Comparison of ENCODE assay signal across 24 mouse cellular contexts in genomic region chr12:27399392-27399791, GRCm38 (mm10). TPM values are rescaled to one million over a fixed set of nuclear protein-coding genes. Genes with fewer than 3 reads are reported as not detected.
DNase-seq lines count a peak whose midpoint lies in the region; ATAC-seq and TF ChIP-seq lines count a peak whose summit lies in the region.
"Had no signal": no experiment of that assay in that cellular context is flagged by ENCODE, and none has a peak within 500 bp of the region (broad histone marks: within the 10 kb centered on the region; RNA-seq: fewer than 3 reads in every experiment).

No protein-coding gene starts in this region.

- H3K9ac ChIP-seq in embryonic facial prominence, embryonic 12.5 days, result no peak overlapping the region
- H3K9ac ChIP-seq in lung, embryonic 14.5 days, result no peak overlapping the region
- H3K9ac ChIP-seq in stomach, embryonic 14.5 days (replicated peaks; ENCODE audit: low read depth, low read length), result no peak overlapping the region
- no peak overlapping the region for H3K9ac ChIP-seq in stomach, postnatal 0 days (ENCODE audit: low read length)
- H3K9ac ChIP-seq in kidney, embryonic 16.5 days (replicated peaks; ENCODE audit: low read length), result no peak overlapping the region
- H3K9ac ChIP-seq: embryonic facial prominence, embryonic 13.5 days; forebrain, embryonic 12.5 days; hindbrain, embryonic 12.5 days had no signal

- no peak overlapping the region for H3K4me2 ChIP-seq in embryonic facial prominence, embryonic 12.5 days (replicated peaks)
- H3K4me2 ChIP-seq in lung, embryonic 14.5 days, result no peak overlapping the region
- no peak overlapping the region for H3K4me2 ChIP-seq in stomach, embryonic 14.5 days (replicated peaks; ENCODE audit: low read depth, low read length)
- H3K4me2 ChIP-seq in stomach, postnatal 0 days (replicated peaks; ENCODE audit: low read depth), result no peak overlapping the region
- H3K4me2 ChIP-seq in kidney, embryonic 16.5 days (replicated peaks; ENCODE audit: low read depth, low read length), result no peak overlapping the region
- H3K4me2 ChIP-seq: embryonic facial prominence, embryonic 13.5 days; forebrain, embryonic 12.5 days; hindbrain, embryonic 12.5 days had no signal

- TF ChIP-seq CTCF in lung, embryonic 14.5 days (IDR thresholded peaks at IDR 0.05; ENCODE audit: low read depth), result no peak
- TF ChIP-seq CTCF in stomach, postnatal 0 days (IDR thresholded peaks at IDR 0.05; ENCODE audit: low read depth), result no peak

- WGBS in embryonic facial prominence, embryonic 12.5 days, result 67% methylated on average over 5 of the region's 5 CpGs
- WGBS in embryonic facial prominence, embryonic 10.5 days, result 79% methylated on average over 5 of the region's 5 CpGs
- WGBS in lung, embryonic 14.5 days, result 44% methylated on average over 5 of the region's 5 CpGs
- 50% methylated on average over 5 of the region's 5 CpGs for WGBS in stomach, embryonic 14.5 days
- WGBS in stomach, postnatal 0 days, result 49% methylated on average over 5 of the region's 5 CpGs
- 69% methylated on average over 5 of the region's 5 CpGs for WGBS in kidney, embryonic 16.5 days

- no peak for ATAC-seq in embryonic facial prominence, embryonic 12.5 days (ENCODE audit: insufficient number of reproducible peaks, insufficient read depth, low FRiP score, low TSS enrichment)
- no peak for ATAC-seq in lung, embryonic 14.5 days (ENCODE audit: insufficient read depth)
- ATAC-seq in stomach, embryonic 14.5 days (ENCODE audit: insufficient number of reproducible peaks, insufficient read depth, low FRiP score, low read depth), result no peak
- no peak for ATAC-seq in stomach, postnatal 0 days (ENCODE audit: low FRiP score, low TSS enrichment)
- no peak for ATAC-seq in kidney, embryonic 16.5 days (ENCODE audit: low FRiP score, low TSS enrichment)
- ATAC-seq: CD4-positive, CD25-positive, alpha-beta regulatory T cell, adult 4 months; forebrain, embryonic 16.5 days had no signal

- H3K27ac ChIP-seq in embryonic facial prominence, embryonic 12.5 days, result 0 out of 2 replicates have a peak overlapping the region, but pooled peaks have one; percentile 17
- no peak overlapping the region for H3K27ac ChIP-seq in embryonic facial prominence, embryonic 10.5 days (replicated peaks)
- H3K27ac ChIP-seq in lung, embryonic 14.5 days (ENCODE audit: low read depth), result peak overlapping the region; percentile 70
- 0 out of 2 replicates have a peak overlapping the region, but pooled peaks have one; percentile 27 for H3K27ac ChIP-seq in stomach, embryonic 14.5 days (ENCODE audit: low read length)
- H3K27ac ChIP-seq in stomach, postnatal 0 days (replicated peaks), result no peak overlapping the region
- H3K27ac ChIP-seq in kidney, embryonic 16.5 days (ENCODE audit: low read length), result no peak overlapping the region
- H3K27ac ChIP-seq: embryonic facial prominence, embryonic 13.5 days; forebrain, embryonic 12.5 days; heart, embryonic 10.5 days; hindbrain, embryonic 12.5 days had no signal

- no peaks in the 10 kb centered on the region for H3K4me1 ChIP-seq in embryonic facial prominence, embryonic 12.5 days
- no peaks in the 10 kb centered on the region for H3K4me1 ChIP-seq in embryonic facial prominence, embryonic 10.5 days
- H3K4me1 ChIP-seq in lung, embryonic 14.5 days (ENCODE audit: insufficient read depth), result no peaks in the 10 kb centered on the region
- H3K4me1 ChIP-seq in stomach, embryonic 14.5 days (ENCODE audit: control insufficient read depth, insufficient read depth, low read length), result no peaks in the 10 kb centered on the region
- H3K4me1 ChIP-seq in stomach, postnatal 0 days (replicated peaks; ENCODE audit: control insufficient read depth, insufficient read depth), result no peaks in the 10 kb centered on the region
- H3K4me1 ChIP-seq in kidney, embryonic 16.5 days (ENCODE audit: insufficient read depth, low read length), result no peaks in the 10 kb centered on the region
- H3K4me1 ChIP-seq: embryonic facial prominence, embryonic 13.5 days; forebrain, embryonic 12.5 days; heart, embryonic 10.5 days; hindbrain, embryonic 12.5 days had no signal

- H3K27me3 ChIP-seq in embryonic facial prominence, embryonic 12.5 days, result no peaks in the 10 kb centered on the region
- no peaks in the 10 kb centered on the region for H3K27me3 ChIP-seq in embryonic facial prominence, embryonic 10.5 days (replicated peaks; ENCODE audit: low read depth, poor library complexity, severe bottlenecking)
- H3K27me3 ChIP-seq in lung, embryonic 14.5 days (ENCODE audit: insufficient read depth, low read length), result no peaks in the 10 kb centered on the region
- no peaks in the 10 kb centered on the region for H3K27me3 ChIP-seq in stomach, embryonic 14.5 days (ENCODE audit: control insufficient read depth, insufficient read depth, low read length)
- no peaks in the 10 kb centered on the region for H3K27me3 ChIP-seq in stomach, postnatal 0 days (ENCODE audit: control insufficient read depth, insufficient read depth, low read length)
- H3K27me3 ChIP-seq in kidney, embryonic 16.5 days (ENCODE audit: insufficient read depth, low read length), result no peaks in the 10 kb centered on the region
- H3K27me3 ChIP-seq: embryonic facial prominence, embryonic 13.5 days; forebrain, embryonic 12.5 days; hindbrain, embryonic 12.5 days had no signal

- H3K4me3 ChIP-seq in embryonic facial prominence, embryonic 12.5 days, result no peak overlapping the region
- no peak overlapping the region for H3K4me3 ChIP-seq in embryonic facial prominence, embryonic 10.5 days
- H3K4me3 ChIP-seq in lung, embryonic 14.5 days (ENCODE audit: low read depth, low read length), result no peak overlapping the region
- H3K4me3 ChIP-seq in stomach, embryonic 14.5 days (ENCODE audit: low read depth, low read length), result no peak overlapping the region
- no peak overlapping the region for H3K4me3 ChIP-seq in stomach, postnatal 0 days (ENCODE audit: low read depth, low read length)
- no peak overlapping the region for H3K4me3 ChIP-seq in kidney, embryonic 16.5 days (ENCODE audit: low read length)
- H3K4me3 ChIP-seq: embryonic facial prominence, embryonic 13.5 days; forebrain, embryonic 12.5 days; heart, embryonic 10.5 days; hindbrain, embryonic 12.5 days had no signal

- DNase-seq in embryonic facial prominence, embryonic 10.5 days (ENCODE audit: low spot score), result no peak
- DNase-seq in lung, embryonic 14.5 days, result peak; percentile 60
- no peak for DNase-seq in lung, adult 18-20 months
- no peak for DNase-seq in stomach, postnatal 0 days (ENCODE audit: low spot score)
- DNase-seq: adrenal gland, adult 8-10 months; adrenal gland, postnatal 36 days; B cell, adult 2 months; cerebellum, adult 2 months; cerebellum, postnatal 14 days; embryo, embryonic 11 days; gastrocnemius, postnatal 10 days; heart, adult 18-20 months; heart, postnatal 10 days; heart, postnatal 4 days had no signal

- no peak for TF ChIP-seq EP300 in stomach, postnatal 0 days (optimal IDR thresholded peaks at IDR 0.05)

- H3K36me3 ChIP-seq in embryonic facial prominence, embryonic 12.5 days, result no peaks in the 10 kb centered on the region
- no peaks in the 10 kb centered on the region for H3K36me3 ChIP-seq in embryonic facial prominence, embryonic 10.5 days (replicated peaks)
- no peaks in the 10 kb centered on the region for H3K36me3 ChIP-seq in lung, embryonic 14.5 days (ENCODE audit: insufficient read depth)
- H3K36me3 ChIP-seq in stomach, embryonic 14.5 days (ENCODE audit: control insufficient read depth, insufficient read depth, low read length), result no peaks in the 10 kb centered on the region
- no peaks in the 10 kb centered on the region for H3K36me3 ChIP-seq in stomach, postnatal 0 days (ENCODE audit: control insufficient read depth, insufficient read depth, low read length)
- H3K36me3 ChIP-seq in kidney, embryonic 16.5 days (ENCODE audit: insufficient read depth, low read length), result no peaks in the 10 kb centered on the region
- H3K36me3 ChIP-seq: embryonic facial prominence, embryonic 13.5 days; forebrain, embryonic 12.5 days; G1E; heart, embryonic 10.5 days; hindbrain, embryonic 12.5 days had no signal

- H3K9me3 ChIP-seq in embryonic facial prominence, embryonic 12.5 days, result no peaks in the 10 kb centered on the region
- H3K9me3 ChIP-seq in embryonic facial prominence, embryonic 10.5 days, result no peaks in the 10 kb centered on the region
- no peaks in the 10 kb centered on the region for H3K9me3 ChIP-seq in lung, embryonic 14.5 days (ENCODE audit: low read depth, low read length)
- H3K9me3 ChIP-seq in stomach, embryonic 14.5 days (ENCODE audit: control insufficient read depth, low read depth, low read length), result no peaks in the 10 kb centered on the region
- H3K9me3 ChIP-seq in stomach, postnatal 0 days (ENCODE audit: control insufficient read depth, low read length), result no peaks in the 10 kb centered on the region
- H3K9me3 ChIP-seq in kidney, embryonic 16.5 days (ENCODE audit: low read length), result no peaks in the 10 kb centered on the region
- H3K9me3 ChIP-seq: embryonic facial prominence, embryonic 13.5 days; forebrain, embryonic 12.5 days; heart, embryonic 10.5 days; hindbrain, embryonic 12.5 days had no signal

RNA-seq across cellular contexts. Expression of gene Sox11, which starts 57.0 kb away (rescaled TPM):
- 246 and 250 TPM in 2 replicates for polyA plus RNA-seq in embryonic facial prominence, embryonic 12.5 days (2016; fragmentation: Nextera tagmentation; extraction: Ambion mirVana)
- 300 and 318 TPM in 2 replicates for polyA plus RNA-seq in embryonic facial prominence, embryonic 10.5 days (2016; fragmentation: Nextera tagmentation; extraction: Ambion mirVana)
- polyA plus RNA-seq in lung, embryonic 14.5 days (2014; fragmentation: Nextera tagmentation; extraction: Ambion mirVana), result 52.6 and 54.5 TPM in 2 replicates
- polyA plus RNA-seq in stomach, embryonic 14.5 days (2014; fragmentation: Nextera tagmentation; extraction: Ambion mirVana), result 68.5 and 73.8 TPM in 2 replicates
- polyA plus RNA-seq in stomach, postnatal 0 days (2015; fragmentation: Nextera tagmentation; extraction: Ambion mirVana), result 3.3 and 3.4 TPM in 2 replicates
- 60.2 and 68.5 TPM in 2 replicates for polyA plus RNA-seq in kidney, embryonic 16.5 days (2015; fragmentation: Nextera tagmentation; extraction: Ambion mirVana)
- polyA plus RNA-seq: G1E had no signal

Comparison
In these comparisons a context has a peak if more than half of its experiments do, and no peak if none do; other contexts are left out.
1. H3K27ac ChIP-seq: peak in embryonic facial prominence, embryonic 12.5 days (single experiment), lung, embryonic 14.5 days (single experiment) and stomach, embryonic 14.5 days (single experiment); none in embryonic facial prominence, embryonic 10.5 days (single experiment), stomach, postnatal 0 days (single experiment) and kidney, embryonic 16.5 days (single experiment).
2. RNA of gene Sox11, which starts 57.0 kb away (polyA plus RNA-seq): 300 to 318 TPM in embryonic facial prominence, embryonic 10.5 days, 246 to 250 TPM in embryonic facial prominence, embryonic 12.5 days, 68.5 to 73.8 TPM in stomach, embryonic 14.5 days, 60.2 to 68.5 TPM in kidney, embryonic 16.5 days and 52.6 to 54.5 TPM in lung, embryonic 14.5 days; 3.3 to 3.4 TPM in stomach, postnatal 0 days; every median in the first group is over 10 times any median in the second.